25 mouse cellular contexts compared by ENCODE assay signal in the genomic region with DNA sequence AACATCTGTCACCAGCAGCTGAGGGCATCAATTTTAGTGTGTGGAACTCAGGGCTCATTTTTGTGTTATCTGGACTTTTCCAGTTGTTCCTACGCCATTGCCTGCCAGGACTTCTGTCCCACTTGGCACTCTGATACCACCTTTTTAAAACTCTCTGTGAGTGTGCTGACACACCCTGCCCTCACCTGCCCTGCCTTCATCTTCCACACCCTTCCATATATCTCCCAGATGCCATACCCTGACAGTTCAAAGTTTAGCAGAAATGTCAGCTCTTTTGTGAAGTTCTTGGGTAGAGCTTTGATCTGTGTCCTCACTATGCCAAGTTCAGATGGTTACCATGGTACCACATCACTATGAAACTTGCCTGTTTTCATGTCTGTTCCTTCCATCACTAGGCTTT. TPM values are rescaled to one million over a fixed set of nuclear protein-coding genes. Genes with fewer than 3 reads are reported as not detected.
"Had no signal": no experiment of that assay in that cellular context is flagged by ENCODE, and none has a peak within 500 bp of the region (broad histone marks: within the 10 kb centered on the region; RNA-seq: fewer than 3 reads in every experiment).

No protein-coding gene starts in this region.

- H3K36me3 ChIP-seq: limb, embryonic 12.5 days; limb, embryonic 15.5 days; midbrain, embryonic 12.5 days; midbrain, embryonic 15.5 days; stomach, embryonic 15.5 days had no signal

- ATAC-seq: liver, postnatal 0 days; lung, postnatal 0 days; midbrain, embryonic 15.5 days had no signal

- DNase-seq: kidney, adult 2 months; kidney, postnatal 25 days; layer of hippocampus, adult 9-11 months; layer of hippocampus, postnatal 36 days; left cerebral cortex, postnatal 4 days; liver, postnatal 0 days; lung, embryonic 14.5 days; right cerebral cortex, adult 18-20 months; right cerebral cortex, postnatal 14 days; right cerebral cortex, postnatal 4 days; spleen, adult 18-20 months; thymus, adult 2 months; thymus, postnatal 14 days; thymus, postnatal 4 days had no signal

- H3K27me3 ChIP-seq: limb, embryonic 12.5 days; limb, embryonic 15.5 days; midbrain, embryonic 12.5 days; midbrain, embryonic 15.5 days; stomach, embryonic 15.5 days had no signal

- H3K4me2 ChIP-seq: limb, embryonic 12.5 days; limb, embryonic 15.5 days; liver, embryonic 11.5 days; lung, embryonic 14.5 days; midbrain, embryonic 12.5 days; midbrain, embryonic 15.5 days; stomach, embryonic 15.5 days had no signal

- H3K9ac ChIP-seq: limb, embryonic 12.5 days; limb, embryonic 15.5 days; liver, embryonic 14.5 days; liver, postnatal 0 days; lung, embryonic 14.5 days; midbrain, embryonic 12.5 days; midbrain, embryonic 15.5 days; stomach, embryonic 15.5 days had no signal

- H3K9me3 ChIP-seq: limb, embryonic 12.5 days; limb, embryonic 15.5 days; midbrain, embryonic 12.5 days; midbrain, embryonic 15.5 days; stomach, embryonic 15.5 days had no signal

- H3K27ac ChIP-seq: kidney, postnatal 0 days; layer of hippocampus, adult 2 months; limb, embryonic 12.5 days; limb, embryonic 15.5 days; liver, embryonic 14.5 days; macrophage; midbrain, embryonic 12.5 days; midbrain, embryonic 15.5 days; stomach, embryonic 15.5 days had no signal

- H3K4me1 ChIP-seq: midbrain, embryonic 15.5 days had no signal

- H3K4me3 ChIP-seq: layer of hippocampus, adult 2 months; limb, embryonic 12.5 days; limb, embryonic 15.5 days; midbrain, embryonic 12.5 days; midbrain, embryonic 15.5 days; stomach, embryonic 15.5 days had no signal

RNA-seq across cellular contexts. Expression of a gene that starts 44.1 kb away (rescaled TPM):
- polyA plus RNA-seq: macrophage had no signal
